Mouse (Mus musculus): ENCODE measurements around the gene Alkbh8. TPM values are rescaled to one million over a fixed set of nuclear protein-coding genes. Genes with fewer than 3 reads are reported as not detected.
"Not testable (repeated sequence)": the region's sequence is repeated elsewhere in the genome, so short reads cannot be mapped to it uniquely, and the experiment has no call there.

The Alkbh8 gene
- polyA plus RNA-seq (2014; fragmentation: Nextera tagmentation; extraction: Ambion mirVana), result 36.7 and 38.8 TPM in 2 replicates

- Histone ChIP-seq H3K27me3 (ENCODE audit: control insufficient read depth, insufficient read depth, low read length) (no peaks in the 10 kb centered on the region), H3K4me2 (peak within 1 kb of the TSS; percentile 39), H3K27ac (ENCODE audit: low read depth, low read length) (peak within 1 kb of the TSS; percentile 23; the same call in 1 of the 2 replicates), H3K36me3 (ENCODE audit: control insufficient read depth, insufficient read depth, low read length) (no peaks in the 10 kb centered on the region), H3K9ac (ENCODE audit: low read length) (peak within 1 kb of the TSS; percentile 71), H3K4me1 (ENCODE audit: control insufficient read depth, insufficient read depth, low read length) (peaks cover 3% of the 10 kb centered on the region; the same call in 1 of the 2 replicates), H3K4me3 (ENCODE audit: low read depth, low read length) (peak within 1 kb of the TSS; percentile 63), H3K9me3 (ENCODE audit: control insufficient read depth, low read length) (no peaks in the 10 kb centered on the region)
- DNase-seq (ENCODE audit: low spot score, missing footprints), result peak; percentile 97
- whole genome bisulfite sequencing, result 2% methylated on average over 20 of the region's 20 CpGs
- peak; percentile 98 for ATAC-seq (ENCODE audit: low FRiP score)
These were observed at the start of gene Alkbh8 for GRCm38 (mm10) chr9:3334962-3335767. Alkbh8 (plus strand) TSS chr9:3335140.

GRCm38 (mm10) chr9:3309292-3309836, 25.6 kb upstream of the Alkbh8 start:
- no peak overlapping the region for H3K9ac ChIP-seq (ENCODE audit: low read length)
- H3K9me3 ChIP-seq (ENCODE audit: control insufficient read depth, low read length), result peaks cover 4% of the 10 kb centered on the region; the same call in 1 of the 2 replicates
- H3K4me3 ChIP-seq (ENCODE audit: low read depth, low read length), result no peak overlapping the region
- no peaks in the 10 kb centered on the region for H3K27me3 ChIP-seq (ENCODE audit: control insufficient read depth, insufficient read depth, low read length)
- no peak overlapping the region for H3K27ac ChIP-seq (ENCODE audit: low read depth, low read length)
- H3K4me2 ChIP-seq, result no peak overlapping the region
- DNase-seq (ENCODE audit: low spot score, missing footprints) (no peak), ATAC-seq (ENCODE audit: low FRiP score) (no peak)
- no peaks in the 10 kb centered on the region for H3K4me1 ChIP-seq (ENCODE audit: control insufficient read depth, insufficient read depth, low read length)
- H3K36me3 ChIP-seq (ENCODE audit: control insufficient read depth, insufficient read depth, low read length), result no peaks in the 10 kb centered on the region

GRCm38 (mm10) chr9:3310016-3310415, 24.9 kb upstream of the Alkbh8 start:
- no peaks in the 10 kb centered on the region for H3K4me1 ChIP-seq (ENCODE audit: control insufficient read depth, insufficient read depth, low read length)
- DNase-seq (ENCODE audit: low spot score, missing footprints), result no peak
- no peaks in the 10 kb centered on the region for H3K36me3 ChIP-seq (ENCODE audit: control insufficient read depth, insufficient read depth, low read length)
- H3K27me3 ChIP-seq (ENCODE audit: control insufficient read depth, insufficient read depth, low read length), result no peaks in the 10 kb centered on the region
- no peak overlapping the region for H3K9ac ChIP-seq (ENCODE audit: low read length)
- H3K27ac ChIP-seq (ENCODE audit: low read depth, low read length), result no peak overlapping the region
- no peak overlapping the region for H3K4me3 ChIP-seq (ENCODE audit: low read depth, low read length)
- peaks cover 4% of the 10 kb centered on the region; the same call in 1 of the 2 replicates for H3K9me3 ChIP-seq (ENCODE audit: control insufficient read depth, low read length)
- ATAC-seq (ENCODE audit: low FRiP score), result no peak
- 83% methylated on average over 2 of the region's 2 CpGs for WGBS
- H3K4me2 ChIP-seq, result no peak overlapping the region

GRCm38 (mm10) chr9:3327342-3328053, 7.4 kb upstream of the Alkbh8 start:
- WGBS, result 73% methylated on average over 9 of the region's 9 CpGs
- H3K4me3 ChIP-seq (ENCODE audit: low read depth, low read length); H3K27ac ChIP-seq (ENCODE audit: low read depth, low read length); H3K9me3 ChIP-seq (ENCODE audit: control insufficient read depth, low read length); H3K27me3 ChIP-seq (ENCODE audit: control insufficient read depth, insufficient read depth, low read length); H3K36me3 ChIP-seq (ENCODE audit: control insufficient read depth, insufficient read depth, low read length); H3K4me1 ChIP-seq (ENCODE audit: control insufficient read depth, insufficient read depth, low read length); H3K4me2 ChIP-seq; H3K9ac ChIP-seq (ENCODE audit: low read length); DNase-seq (ENCODE audit: low spot score, missing footprints); ATAC-seq (ENCODE audit: low FRiP score): not testable (repeated sequence)

- no peaks in the 10 kb centered on the region for H3K4me1 ChIP-seq (ENCODE audit: control insufficient read depth, insufficient read depth, low read length)
- 65% methylated on average over 3 of the region's 3 CpGs for WGBS
- no peaks in the 10 kb centered on the region for H3K27me3 ChIP-seq (ENCODE audit: control insufficient read depth, insufficient read depth, low read length)
- H3K4me2 ChIP-seq, result no peak overlapping the region
- no peak for DNase-seq (ENCODE audit: low spot score, missing footprints)
- H3K27ac ChIP-seq (ENCODE audit: low read depth, low read length), result no peak overlapping the region
- H3K9ac ChIP-seq (ENCODE audit: low read length), result no peak overlapping the region
- H3K36me3 ChIP-seq (ENCODE audit: control insufficient read depth, insufficient read depth, low read length), result no peaks in the 10 kb centered on the region
- no peaks in the 10 kb centered on the region for H3K9me3 ChIP-seq (ENCODE audit: control insufficient read depth, low read length)
- no peak for ATAC-seq (ENCODE audit: low FRiP score)
- no peak overlapping the region for H3K4me3 ChIP-seq (ENCODE audit: low read depth, low read length)
These were observed 6.8 kb upstream of the Alkbh8 start for GRCm38 (mm10) chr9:3328054-3328595.

GRCm38 (mm10) chr9:3330319-3330718, 4.6 kb upstream of the Alkbh8 start:
- Histone ChIP-seq H3K4me2 (no peak overlapping the region), H3K9me3 (ENCODE audit: control insufficient read depth, low read length) (no peaks in the 10 kb centered on the region), H3K36me3 (ENCODE audit: control insufficient read depth, insufficient read depth, low read length) (no peaks in the 10 kb centered on the region), H3K4me1 (ENCODE audit: control insufficient read depth, insufficient read depth, low read length) (no peaks in the 10 kb centered on the region), H3K4me3 (ENCODE audit: low read depth, low read length) (no peak overlapping the region), H3K9ac (ENCODE audit: low read length) (no peak overlapping the region), H3K27me3 (ENCODE audit: control insufficient read depth, insufficient read depth, low read length) (no peaks in the 10 kb centered on the region), H3K27ac (ENCODE audit: low read depth, low read length) (no peak overlapping the region)
- ATAC-seq (ENCODE audit: low FRiP score) (no peak), DNase-seq (ENCODE audit: low spot score, missing footprints) (no peak)

GRCm38 (mm10) chr9:3330737-3331384, 4.1 kb upstream of the Alkbh8 start:
- DNase-seq (ENCODE audit: low spot score, missing footprints), result no peak
- 79% methylated on average over 3 of the region's 3 CpGs for WGBS

GRCm38 (mm10) chr9:3336661-3337060, 1.7 kb downstream of the Alkbh8 start:
- 0 out of 2 replicates have a peak, but pooled peaks cover 3% of the 10 kb centered on the region for H3K36me3 ChIP-seq (ENCODE audit: control insufficient read depth, insufficient read depth, low read length)
- no peak overlapping the region for H3K4me2 ChIP-seq
- no peak overlapping the region for H3K9ac ChIP-seq (ENCODE audit: low read length)
- H3K27me3 ChIP-seq (ENCODE audit: control insufficient read depth, insufficient read depth, low read length), result no peaks in the 10 kb centered on the region
- no peaks in the 10 kb centered on the region for H3K9me3 ChIP-seq (ENCODE audit: control insufficient read depth, low read length)
- no peak overlapping the region for H3K4me3 ChIP-seq (ENCODE audit: low read depth, low read length)
- WGBS, result 82% methylated on average over 3 of the region's 3 CpGs
- peaks cover 3% of the 10 kb centered on the region; the same call in 1 of the 2 replicates for H3K4me1 ChIP-seq (ENCODE audit: control insufficient read depth, insufficient read depth, low read length)
- ATAC-seq (ENCODE audit: low FRiP score) (no peak), DNase-seq (ENCODE audit: low spot score, missing footprints) (no peak)
- H3K27ac ChIP-seq (ENCODE audit: low read depth, low read length), result no peak overlapping the region

More at GRCm38 (mm10) chr9:3330737-3331384, 4.1 kb upstream of the Alkbh8 start:
- H3K4me1 ChIP-seq (ENCODE audit: control insufficient read depth, insufficient read depth, low read length), result no peaks in the 10 kb centered on the region
- H3K27me3 ChIP-seq (ENCODE audit: control insufficient read depth, insufficient read depth, low read length), result no peaks in the 10 kb centered on the region
- no peak overlapping the region for H3K4me3 ChIP-seq (ENCODE audit: low read depth, low read length)
- no peak for ATAC-seq (ENCODE audit: low FRiP score)
- H3K4me2 ChIP-seq, result no peak overlapping the region
- H3K9me3 ChIP-seq (ENCODE audit: control insufficient read depth, low read length), result no peaks in the 10 kb centered on the region
- no peaks in the 10 kb centered on the region for H3K36me3 ChIP-seq (ENCODE audit: control insufficient read depth, insufficient read depth, low read length)
- no peak overlapping the region for H3K9ac ChIP-seq (ENCODE audit: low read length)
- H3K27ac ChIP-seq (ENCODE audit: low read depth, low read length), result no peak overlapping the region
